9 mouse cellular contexts compared by ENCODE assay signal in genomic region chr6:140712754-140713153, GRCm38 (mm10). TPM values are rescaled to one million over a fixed set of nuclear protein-coding genes. Genes with fewer than 3 reads are reported as not detected.
DNase-seq lines count a peak whose midpoint lies in the region; ATAC-seq and TF ChIP-seq lines count a peak whose summit lies in the region.
"Had no signal": no experiment of that assay in that cellular context is flagged by ENCODE, and none has a peak within 500 bp of the region (broad histone marks: within the 10 kb centered on the region; RNA-seq: fewer than 3 reads in every experiment).

No protein-coding gene starts in this region.

- no peak for TF ChIP-seq POLR2A in testis, adult 2 months (IDR thresholded peaks at IDR 0.05; ENCODE audit: control insufficient read depth, low read depth, low read length)

- H3K9ac ChIP-seq in liver, embryonic 12.5 days: no peak overlapping the region
- no peak overlapping the region for H3K9ac ChIP-seq in forebrain, embryonic 15.5 days (replicated peaks)
- no peak overlapping the region for H3K9ac ChIP-seq in hindbrain, embryonic 16.5 days (ENCODE audit: low read depth, low read length)
- H3K9ac ChIP-seq: embryonic facial prominence, embryonic 12.5 days had no signal

- DNase-seq in liver: peak; percentile 54
- DNase-seq in c-Kit-positive CD71-positive TER-119-negative erythroid progenitor cells, embryonic 14.5 days (ENCODE audit: low read depth): peak; percentile 14
- DNase-seq in left cerebral cortex, postnatal 14 days (ENCODE audit: low spot score in 2 of 2): peak; percentile 82 to 88
- DNase-seq in naive thymus-derived CD4-positive, alpha-beta T cell, adult 2 months (ENCODE audit: low read depth): peak; percentile 77

- H3K4me1 ChIP-seq in liver, embryonic 12.5 days: no peaks in the 10 kb centered on the region
- H3K4me1 ChIP-seq in forebrain, embryonic 15.5 days: no peaks in the 10 kb centered on the region
- H3K4me1 ChIP-seq in hindbrain, embryonic 16.5 days (ENCODE audit: control insufficient read depth, insufficient read depth, low read depth, low read length): peaks cover 3% of the 10 kb centered on the region; the same call in 1 of the 2 replicates
- H3K4me1 ChIP-seq in testis, adult 2 months (ENCODE audit: control insufficient read depth, insufficient read depth, low read length): no peaks in the 10 kb centered on the region

- WGBS in liver, embryonic 12.5 days (ENCODE audit: insufficient replicate concordance): 7% methylated on average over 11 of the region's 11 CpGs
- 6% methylated on average over 11 of the region's 11 CpGs for WGBS in forebrain, embryonic 15.5 days
- WGBS in hindbrain, embryonic 16.5 days: 5% methylated on average over 11 of the region's 11 CpGs

- intact Hi-C loops in left cerebral cortex, postnatal 14 days (cut with DNase I): loop anchor here (5.0 kb wide), 1 partner anchor 865 kb away; no protein-coding TSS in a partner anchor

- no peak for ATAC-seq in liver, embryonic 12.5 days
- ATAC-seq in forebrain, embryonic 15.5 days (replicated peaks): peak; percentile 74
- peak; percentile 46; the same call in 1 of the 2 replicates for ATAC-seq in hindbrain, embryonic 16.5 days

- no peak overlapping the region for H3K4me2 ChIP-seq in liver, embryonic 12.5 days
- H3K4me2 ChIP-seq in forebrain, embryonic 15.5 days (replicated peaks): no peak overlapping the region
- peak overlapping the region; percentile 14; the same call in 1 of the 2 replicates for H3K4me2 ChIP-seq in hindbrain, embryonic 16.5 days (ENCODE audit: low read length)
- H3K4me2 ChIP-seq: embryonic facial prominence, embryonic 12.5 days had no signal

- TF ChIP-seq CTCF in testis, adult 2 months (IDR thresholded peaks at IDR 0.05; ENCODE audit: control insufficient read depth, insufficient read depth, insufficient replicate concordance, low read depth, low read length): peak; percentile 90; the same call in 1 of the 2 replicates

- no peak overlapping the region for H3K4me3 ChIP-seq in liver, embryonic 12.5 days
- H3K4me3 ChIP-seq in forebrain, embryonic 15.5 days: no peak overlapping the region
- no peak overlapping the region for H3K4me3 ChIP-seq in hindbrain, embryonic 16.5 days (ENCODE audit: low read length)
- no peak overlapping the region for H3K4me3 ChIP-seq in testis, adult 2 months (ENCODE audit: control insufficient read depth, low read depth, low read length)
- H3K4me3 ChIP-seq: embryonic facial prominence, embryonic 12.5 days had no signal

- H3K36me3 ChIP-seq in liver, embryonic 12.5 days: no peaks in the 10 kb centered on the region
- no peaks in the 10 kb centered on the region for H3K36me3 ChIP-seq in forebrain, embryonic 15.5 days
- no peaks in the 10 kb centered on the region for H3K36me3 ChIP-seq in hindbrain, embryonic 16.5 days (ENCODE audit: control insufficient read depth, insufficient read depth, low read length)
- H3K36me3 ChIP-seq in testis, adult 2 months (ENCODE audit: control insufficient read depth, insufficient read depth, low read length): no peaks in the 10 kb centered on the region
- H3K36me3 ChIP-seq: embryonic facial prominence, embryonic 12.5 days had no signal

- H3K27ac ChIP-seq in liver, embryonic 12.5 days: no peak overlapping the region
- H3K27ac ChIP-seq in forebrain, embryonic 15.5 days (replicated peaks): no peak overlapping the region
- no peak overlapping the region for H3K27ac ChIP-seq in hindbrain, embryonic 16.5 days (ENCODE audit: low read depth, low read length)
- H3K27ac ChIP-seq in testis, adult 2 months (ENCODE audit: control insufficient read depth, insufficient read depth, low read depth, low read length): no peak overlapping the region
- H3K27ac ChIP-seq: embryonic facial prominence, embryonic 12.5 days had no signal

- no peaks in the 10 kb centered on the region; the same call in 1 of the 2 replicates for H3K27me3 ChIP-seq in liver, embryonic 12.5 days (replicated peaks)
- peaks cover 6% of the 10 kb centered on the region; the same call in 1 of the 2 replicates for H3K27me3 ChIP-seq in forebrain, embryonic 15.5 days
- H3K27me3 ChIP-seq in hindbrain, embryonic 16.5 days (replicated peaks; ENCODE audit: control insufficient read depth, insufficient read depth, low read length): no peaks in the 10 kb centered on the region
- H3K27me3 ChIP-seq in testis, adult 2 months (ENCODE audit: control insufficient read depth, insufficient read depth, low read length): no peaks in the 10 kb centered on the region

- H3K9me3 ChIP-seq in liver, embryonic 12.5 days (replicated peaks): no peaks in the 10 kb centered on the region
- no peaks in the 10 kb centered on the region for H3K9me3 ChIP-seq in forebrain, embryonic 15.5 days
- no peaks in the 10 kb centered on the region for H3K9me3 ChIP-seq in hindbrain, embryonic 16.5 days (ENCODE audit: control insufficient read depth, low read length)
- H3K9me3 ChIP-seq: embryonic facial prominence, embryonic 12.5 days had no signal

RNA-seq across cellular contexts. Expression of gene Gm11077, which starts 16.3 kb away (rescaled TPM):
- polyA plus RNA-seq in liver, embryonic 12.5 days (2016; fragmentation: Nextera tagmentation; extraction: Ambion mirVana): not detected in 2 replicates
- polyA plus RNA-seq in forebrain, embryonic 15.5 days (2015; fragmentation: Nextera tagmentation; extraction: Ambion mirVana): not detected in 2 replicates
- polyA plus RNA-seq in hindbrain, embryonic 16.5 days (2015; fragmentation: Nextera tagmentation; extraction: Ambion mirVana): not detected in 2 replicates
- not detected for total RNA-seq in left cerebral cortex, postnatal 14 days (2021)
- not detected in 2 replicates for polyA plus RNA-seq in testis, adult 2 months (2012; rRNA removed)
- polyA plus RNA-seq: embryonic facial prominence, embryonic 12.5 days had no signal

Comparison
In these comparisons a context has a peak if more than half of its experiments do, and no peak if none do; other contexts are left out.
1. DNase-seq: peak in every context shown above with its lines; median percentile 85 in left cerebral cortex, postnatal 14 days; 77 in naive thymus-derived CD4-positive, alpha-beta T cell, adult 2 months; 54 in liver; 14 in c-Kit-positive CD71-positive TER-119-negative erythroid progenitor cells, embryonic 14.5 days.